34 mouse cellular contexts compared by ENCODE assay signal in the genomic region with DNA sequence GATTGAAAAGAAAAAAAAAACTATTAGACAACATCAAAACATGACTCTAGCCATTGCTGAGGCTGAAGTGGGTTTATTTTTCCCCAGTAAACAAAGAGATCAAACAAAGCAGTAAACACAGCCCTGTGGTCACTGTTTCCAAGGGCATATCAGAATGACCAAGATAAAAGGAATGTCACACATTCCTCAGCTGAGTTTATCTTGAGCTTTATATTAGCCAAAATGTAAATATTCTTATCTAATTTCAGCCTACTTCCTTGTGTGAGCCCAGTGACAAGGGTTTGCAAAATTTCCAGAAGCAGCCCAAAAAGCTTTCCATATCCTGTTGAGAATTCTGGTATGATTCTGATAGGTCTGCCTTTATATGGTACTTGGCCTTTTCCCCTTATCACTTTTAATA. TPM values are rescaled to one million over a fixed set of nuclear protein-coding genes. Genes with fewer than 3 reads are reported as not detected.
"Had no signal": no experiment of that assay in that cellular context is flagged by ENCODE, and none has a peak within 500 bp of the region (broad histone marks: within the 10 kb centered on the region; RNA-seq: fewer than 3 reads in every experiment).

No protein-coding gene starts in this region.

- H3K27ac ChIP-seq: left cerebral cortex, adult 2 months; limb, embryonic 10.5 days; limb, embryonic 12.5 days; limb, embryonic 13.5 days; limb, embryonic 15.5 days; liver, embryonic 12.5 days; liver, embryonic 13.5 days; liver, embryonic 14.5 days; liver, embryonic 15.5 days; macrophage; midbrain, embryonic 10.5 days; midbrain, embryonic 12.5 days; midbrain, embryonic 15.5 days; neural tube, embryonic 12.5 days had no signal

- H3K27me3 ChIP-seq: limb, embryonic 12.5 days; limb, embryonic 13.5 days; limb, embryonic 15.5 days; liver, embryonic 12.5 days; liver, embryonic 13.5 days; liver, embryonic 15.5 days; megakaryocyte, embryonic 14.5 days; midbrain, embryonic 12.5 days; midbrain, embryonic 15.5 days; neural tube, embryonic 12.5 days had no signal

- H3K4me1 ChIP-seq: limb, embryonic 10.5 days; limb, embryonic 12.5 days; limb, embryonic 13.5 days; limb, embryonic 15.5 days; liver, embryonic 12.5 days; liver, embryonic 13.5 days; liver, embryonic 15.5 days; megakaryocyte, embryonic 14.5 days; midbrain, embryonic 10.5 days; midbrain, embryonic 12.5 days; midbrain, embryonic 15.5 days; neural tube, embryonic 12.5 days had no signal

- ATAC-seq: liver, embryonic 12.5 days; liver, postnatal 0 days; lung, postnatal 0 days; midbrain, embryonic 15.5 days; midbrain, embryonic 16.5 days had no signal

- DNase-seq: layer of hippocampus, postnatal 36 days; left cerebral cortex, postnatal 4 days; liver; liver, embryonic 13.5 days; liver, postnatal 0 days; lung, postnatal 14 days; lung, postnatal 36 days; lung, postnatal 4 days; midbrain, embryonic 14.5 days had no signal

- H3K4me3 ChIP-seq: left cerebral cortex, adult 2 months; limb, embryonic 10.5 days; limb, embryonic 12.5 days; limb, embryonic 13.5 days; limb, embryonic 15.5 days; liver, embryonic 12.5 days; liver, embryonic 13.5 days; liver, embryonic 15.5 days; megakaryocyte, embryonic 14.5 days; midbrain, embryonic 10.5 days; midbrain, embryonic 12.5 days; midbrain, embryonic 15.5 days; myocyte; neural tube, embryonic 12.5 days had no signal

- H3K36me3 ChIP-seq: limb, embryonic 10.5 days; limb, embryonic 12.5 days; limb, embryonic 13.5 days; limb, embryonic 15.5 days; liver, embryonic 12.5 days; liver, embryonic 13.5 days; liver, embryonic 15.5 days; midbrain, embryonic 10.5 days; midbrain, embryonic 12.5 days; midbrain, embryonic 15.5 days; neural tube, embryonic 12.5 days had no signal

- H3K9ac ChIP-seq: limb, embryonic 12.5 days; limb, embryonic 13.5 days; limb, embryonic 15.5 days; liver, embryonic 12.5 days; liver, embryonic 13.5 days; liver, embryonic 14.5 days; liver, embryonic 15.5 days; liver, postnatal 0 days; midbrain, embryonic 12.5 days; midbrain, embryonic 15.5 days; neural tube, embryonic 12.5 days had no signal

- H3K9me3 ChIP-seq: limb, embryonic 15.5 days; liver, embryonic 13.5 days; liver, embryonic 15.5 days; megakaryocyte, embryonic 14.5 days had no signal

- H3K4me2 ChIP-seq: limb, embryonic 12.5 days; limb, embryonic 13.5 days; limb, embryonic 15.5 days; liver, embryonic 11.5 days; liver, embryonic 12.5 days; liver, embryonic 13.5 days; liver, embryonic 15.5 days; midbrain, embryonic 11.5 days; midbrain, embryonic 12.5 days; midbrain, embryonic 15.5 days; neural tube, embryonic 12.5 days had no signal

RNA-seq across cellular contexts. Expression of a gene that starts 8.6 kb away (rescaled TPM):
- polyA plus RNA-seq: limb, embryonic 10.5 days; limb, embryonic 11.5 days; limb, embryonic 12.5 days; limb, embryonic 13.5 days; limb, embryonic 14.5 days; limb, embryonic 15.5 days; liver, adult 2 months; liver, embryonic 11.5 days; liver, embryonic 12.5 days; liver, embryonic 13.5 days; liver, embryonic 14.5 days; liver, embryonic 15.5 days; liver, embryonic 16.5 days; liver, postnatal 0 days; lung, postnatal 0 days; macrophage; midbrain, embryonic 10.5 days; midbrain, embryonic 11.5 days; midbrain, embryonic 12.5 days; midbrain, embryonic 14.5 days; midbrain, embryonic 15.5 days; midbrain, embryonic 16.5 days; midbrain, postnatal 0 days; myocyte; neural tube, embryonic 11.5 days; neural tube, embryonic 12.5 days had no signal

RNA-seq across cellular contexts. Expression of a gene that starts 21.2 kb away (rescaled TPM):
- polyA plus RNA-seq: limb, embryonic 10.5 days; limb, embryonic 11.5 days; limb, embryonic 12.5 days; limb, embryonic 13.5 days; limb, embryonic 14.5 days; limb, embryonic 15.5 days; liver, adult 2 months; liver, embryonic 11.5 days; liver, embryonic 12.5 days; liver, embryonic 13.5 days; liver, embryonic 14.5 days; liver, embryonic 15.5 days; liver, embryonic 16.5 days; liver, postnatal 0 days; lung, postnatal 0 days; macrophage; midbrain, embryonic 10.5 days; midbrain, embryonic 11.5 days; midbrain, embryonic 12.5 days; midbrain, embryonic 14.5 days; midbrain, embryonic 15.5 days; midbrain, embryonic 16.5 days; midbrain, postnatal 0 days; myocyte; neural tube, embryonic 11.5 days; neural tube, embryonic 12.5 days had no signal

RNA-seq across cellular contexts. Expression of a gene that starts 51.2 kb away (rescaled TPM):
- polyA plus RNA-seq: limb, embryonic 10.5 days; limb, embryonic 11.5 days; limb, embryonic 12.5 days; limb, embryonic 13.5 days; limb, embryonic 14.5 days; limb, embryonic 15.5 days; liver, adult 2 months; liver, embryonic 11.5 days; liver, embryonic 12.5 days; liver, embryonic 13.5 days; liver, embryonic 14.5 days; liver, embryonic 15.5 days; liver, embryonic 16.5 days; liver, postnatal 0 days; lung, postnatal 0 days; macrophage; midbrain, embryonic 10.5 days; midbrain, embryonic 11.5 days; midbrain, embryonic 12.5 days; midbrain, embryonic 14.5 days; midbrain, embryonic 15.5 days; midbrain, embryonic 16.5 days; midbrain, postnatal 0 days; myocyte; neural tube, embryonic 11.5 days; neural tube, embryonic 12.5 days had no signal

RNA-seq across cellular contexts. Expression of a gene that starts 54.9 kb away (rescaled TPM):
- polyA plus RNA-seq: limb, embryonic 10.5 days; limb, embryonic 11.5 days; limb, embryonic 12.5 days; limb, embryonic 13.5 days; limb, embryonic 14.5 days; limb, embryonic 15.5 days; liver, adult 2 months; liver, embryonic 11.5 days; liver, embryonic 12.5 days; liver, embryonic 13.5 days; liver, embryonic 14.5 days; liver, embryonic 15.5 days; liver, embryonic 16.5 days; liver, postnatal 0 days; lung, postnatal 0 days; macrophage; midbrain, embryonic 10.5 days; midbrain, embryonic 11.5 days; midbrain, embryonic 12.5 days; midbrain, embryonic 14.5 days; midbrain, embryonic 15.5 days; midbrain, embryonic 16.5 days; midbrain, postnatal 0 days; myocyte; neural tube, embryonic 11.5 days; neural tube, embryonic 12.5 days had no signal
